8 mouse cellular contexts compared by ENCODE assay signal in the genomic region with DNA sequence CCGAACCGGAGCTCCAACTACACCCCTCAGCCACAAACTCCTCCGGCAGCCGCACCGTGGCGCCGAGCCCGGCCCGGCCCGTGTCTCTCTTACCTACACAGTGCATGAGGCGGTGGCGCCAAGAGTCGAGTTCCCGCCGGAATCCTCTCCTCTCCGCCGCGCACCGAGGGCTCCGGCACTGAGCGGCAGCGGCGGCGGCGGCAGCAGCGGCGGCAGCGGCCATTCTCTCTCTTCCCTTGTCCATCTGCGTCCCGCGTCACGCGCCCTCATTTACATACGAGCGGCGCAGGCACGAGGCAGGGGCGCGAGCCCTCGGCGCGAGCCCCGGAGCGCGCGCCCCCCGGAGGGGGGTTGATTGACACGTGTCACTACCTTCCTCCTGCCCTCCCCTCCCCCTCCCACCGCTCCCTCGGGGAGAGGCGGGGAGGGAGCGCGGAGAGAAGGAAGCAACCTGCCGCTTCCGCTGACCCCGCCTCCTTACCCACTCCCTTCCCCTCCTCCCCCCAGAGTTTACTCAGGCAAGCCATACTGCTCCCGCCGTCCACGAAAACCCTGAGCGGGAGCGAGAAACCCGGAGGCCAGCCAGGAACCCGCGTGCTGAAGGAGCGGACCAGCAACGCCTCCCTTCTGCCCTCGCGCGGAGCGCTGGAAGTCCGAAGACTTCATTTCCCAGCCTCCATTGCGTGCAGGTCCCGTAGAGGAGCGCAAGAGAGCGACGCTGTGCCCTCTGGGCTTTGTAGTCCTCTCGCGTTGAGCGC. TPM values are rescaled to one million over a fixed set of nuclear protein-coding genes. Genes with fewer than 3 reads are reported as not detected.
A peak's percentile ranks its signal among the peaks of the same experiment; 100 is the strongest.
DNase-seq lines count a peak whose midpoint lies in the region; ATAC-seq and TF ChIP-seq lines count a peak whose summit lies in the region.

Gene Lcorl, minus strand, starts transcription at position 362 of the 758 bp plus-strand sequence.

- peaks cover 8% of the 10 kb centered on the region for H3K4me1 ChIP-seq in hindbrain, embryonic 10.5 days (replicated peaks)
- H3K4me1 ChIP-seq in lung, postnatal 0 days (ENCODE audit: insufficient read depth, low read depth, low read length): no peaks in the 10 kb centered on the region

- ATAC-seq in frontal cortex, adult (ENCODE audit: low TSS enrichment): peak; percentile 94
- ATAC-seq in lung, postnatal 0 days: peak; percentile 96

- no peaks in the 10 kb centered on the region for H3K9me3 ChIP-seq in hindbrain, embryonic 10.5 days
- no peaks in the 10 kb centered on the region for H3K9me3 ChIP-seq in lung, postnatal 0 days (ENCODE audit: low read length)

- no peaks in the 10 kb centered on the region for H3K36me3 ChIP-seq in hindbrain, embryonic 10.5 days
- no peaks in the 10 kb centered on the region for H3K36me3 ChIP-seq in lung, postnatal 0 days (ENCODE audit: insufficient read depth, low read length)

- H3K9ac ChIP-seq in lung, postnatal 0 days (replicated peaks; ENCODE audit: low read depth): peak within 1 kb of the TSS; percentile 78

- no peak for TF ChIP-seq EP300 in lung, postnatal 0 days (IDR thresholded peaks at IDR 0.05)

- H3K4me2 ChIP-seq in lung, postnatal 0 days (replicated peaks; ENCODE audit: low read depth, low read length): peak within 1 kb of the TSS; percentile 83

- TF ChIP-seq CTCF in lung, postnatal 0 days (IDR thresholded peaks at IDR 0.05): peak; percentile 60

- peak within 1 kb of the TSS; percentile 71 for H3K4me3 ChIP-seq in hindbrain, embryonic 10.5 days
- H3K4me3 ChIP-seq in lung, postnatal 0 days (ENCODE audit: low read depth, low read length): peak within 1 kb of the TSS; percentile 91

- peak; percentile 93 for DNase-seq in MN1 (ENCODE audit: low spot score)
- peak; percentile 97 for DNase-seq in cerebellum, adult 9-10 months
- peak; percentile 97 for DNase-seq in hindbrain, embryonic 10.5 days (ENCODE audit: low spot score)
- DNase-seq in layer of hippocampus, adult 9-11 months: peak; percentile 95
- peak; percentile 99 for DNase-seq in lung, postnatal 0 days (ENCODE audit: low spot score)
- DNase-seq in ovary, postnatal 14 days (ENCODE audit: low spot score): peak; percentile 89
- DNase-seq in thymus, postnatal 14 days: peak; percentile 98

- under 1% methylated on average over 73 of the region's 79 CpGs for WGBS in hindbrain, embryonic 10.5 days
- whole genome bisulfite sequencing in lung, postnatal 0 days: 2% methylated on average over 26 of the region's 79 CpGs

- H3K27me3 ChIP-seq in hindbrain, embryonic 10.5 days (ENCODE audit: insufficient read depth, poor library complexity, severe bottlenecking): peaks cover 3% of the 10 kb centered on the region
- no peaks in the 10 kb centered on the region for H3K27me3 ChIP-seq in lung, postnatal 0 days (replicated peaks; ENCODE audit: insufficient read depth, low read length)

- peak within 1 kb of the TSS; percentile 96 for H3K27ac ChIP-seq in hindbrain, embryonic 10.5 days
- peak within 1 kb of the TSS; percentile 95 for H3K27ac ChIP-seq in lung, postnatal 0 days (ENCODE audit: low read length)

RNA-seq across cellular contexts. Expression of gene Lcorl, which starts in this region (rescaled TPM):
- polyA plus RNA-seq in hindbrain, embryonic 10.5 days (2016; fragmentation: Nextera tagmentation; extraction: Ambion mirVana): 28.9 and 29.1 TPM in 2 replicates
- 15.1 and 17.1 TPM in 2 replicates for polyA plus RNA-seq in lung, postnatal 0 days (2015; fragmentation: Nextera tagmentation; extraction: Ambion mirVana)

Comparison
In these comparisons a context has a peak if more than half of its experiments do, and no peak if none do; other contexts are left out.
1. Peak in every context shown above with its lines: DNase-seq, ATAC-seq, H3K4me3 ChIP-seq and H3K27ac ChIP-seq.